Mouse (Mus musculus) central nervous system, embryonic 11.5 days (tissue): ENCODE data around the gene Gm28043. TPM values are rescaled to one million over a fixed set of nuclear protein-coding genes. Genes with fewer than 3 reads are reported as not detected.

Source experiments
- polyA plus RNA-seq: library from polyadenylated mRNA; depleted of rRNA; stranded (reverse); fragments of >200 nt; gene quantifications from 2 replicates; pipeline ENCODE4 v1.2.3, GENCODE M21; 2012; rRNA removed

The Gm28043 gene
- 3.2 and 3.5 TPM in 2 replicates for polyA plus RNA-seq

DNA sequence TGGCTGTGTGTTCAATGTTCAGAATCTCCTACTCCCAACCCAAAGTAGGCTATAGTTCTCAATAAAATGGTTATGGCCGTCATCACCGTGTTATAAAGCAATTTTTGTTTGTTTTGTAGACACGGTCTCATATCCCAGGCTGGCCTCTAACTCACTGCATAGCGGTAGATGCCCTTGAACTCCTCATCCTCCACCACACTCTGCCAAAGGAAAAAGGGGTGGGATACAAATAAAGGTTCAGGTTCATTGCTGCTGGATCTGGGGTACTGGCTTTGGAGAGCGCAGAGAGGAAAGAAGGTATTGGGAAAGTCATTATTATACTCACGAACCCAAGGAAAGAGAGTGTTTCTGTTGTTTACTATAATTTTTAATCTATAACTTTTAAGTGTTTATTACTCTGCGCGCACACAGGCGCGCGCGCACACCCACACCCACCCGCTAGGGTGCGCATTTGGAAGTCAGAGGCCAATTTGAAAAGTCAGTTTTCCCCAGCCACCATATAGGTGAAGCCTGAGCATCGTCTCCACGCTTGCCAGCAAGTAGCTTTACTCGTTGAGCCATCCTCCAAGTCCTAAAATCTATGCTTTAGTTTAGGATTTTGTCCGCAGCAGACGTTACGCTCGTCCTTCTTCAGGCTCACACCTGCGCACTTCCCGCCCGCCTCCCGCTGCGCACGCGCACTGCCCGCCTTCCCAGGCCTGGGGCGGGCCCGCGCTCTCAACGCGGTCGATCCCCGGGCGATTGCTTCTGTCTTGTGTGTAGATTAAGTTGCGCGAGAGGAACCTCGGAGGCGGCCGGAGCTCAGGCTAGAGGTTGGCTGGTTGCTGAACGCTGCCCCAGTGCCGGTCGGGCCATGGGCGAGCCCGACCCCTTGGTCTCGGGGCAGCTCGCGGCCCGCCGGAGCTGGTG is at the start of gene Gm28043, which contains the start of gene Rnf8:
Gm28043 (plus strand) TSS at position 762 of the 909 bp plus-strand sequence.
Rnf8 (plus strand) TSS at position 676 of the 909 bp plus-strand sequence.

DNA sequence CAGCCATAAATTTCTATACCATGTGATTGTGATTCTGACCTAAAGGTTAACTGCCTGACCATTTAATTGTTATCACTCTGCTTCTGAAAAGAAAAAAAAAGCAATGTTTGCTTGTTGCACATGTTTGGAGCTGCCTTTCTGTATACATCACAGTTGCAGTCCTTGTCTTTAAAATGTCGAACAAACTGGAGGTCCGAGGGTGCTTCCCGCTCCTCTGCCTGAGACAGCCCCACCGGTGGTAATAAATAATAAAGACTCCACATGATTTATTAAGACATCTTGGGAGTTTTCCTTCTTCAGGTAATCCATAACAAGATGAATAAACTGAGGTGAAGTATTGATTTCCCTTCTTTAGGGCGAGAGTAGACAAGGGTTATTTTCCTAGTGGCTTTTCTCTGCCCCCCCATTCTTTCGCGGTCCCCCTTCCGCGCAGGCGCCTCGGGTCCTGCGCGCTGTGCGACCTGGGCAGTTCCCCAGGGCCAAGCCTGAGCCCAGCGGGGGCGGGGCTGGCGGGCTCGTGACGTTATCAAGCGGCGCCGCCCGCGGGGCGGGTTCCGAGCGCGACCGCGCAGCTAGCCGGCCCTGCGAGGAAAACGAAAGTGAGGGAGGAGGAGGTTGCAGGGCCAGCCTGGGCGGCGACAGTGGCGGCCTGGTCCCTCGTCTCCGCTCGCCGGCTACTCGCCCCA is 45.5 kb downstream of the Gm28043 start, which contains the start of gene Cmtr1:
Cmtr1 (plus strand) TSS at position 520 of the 686 bp plus-strand sequence.

DNA sequence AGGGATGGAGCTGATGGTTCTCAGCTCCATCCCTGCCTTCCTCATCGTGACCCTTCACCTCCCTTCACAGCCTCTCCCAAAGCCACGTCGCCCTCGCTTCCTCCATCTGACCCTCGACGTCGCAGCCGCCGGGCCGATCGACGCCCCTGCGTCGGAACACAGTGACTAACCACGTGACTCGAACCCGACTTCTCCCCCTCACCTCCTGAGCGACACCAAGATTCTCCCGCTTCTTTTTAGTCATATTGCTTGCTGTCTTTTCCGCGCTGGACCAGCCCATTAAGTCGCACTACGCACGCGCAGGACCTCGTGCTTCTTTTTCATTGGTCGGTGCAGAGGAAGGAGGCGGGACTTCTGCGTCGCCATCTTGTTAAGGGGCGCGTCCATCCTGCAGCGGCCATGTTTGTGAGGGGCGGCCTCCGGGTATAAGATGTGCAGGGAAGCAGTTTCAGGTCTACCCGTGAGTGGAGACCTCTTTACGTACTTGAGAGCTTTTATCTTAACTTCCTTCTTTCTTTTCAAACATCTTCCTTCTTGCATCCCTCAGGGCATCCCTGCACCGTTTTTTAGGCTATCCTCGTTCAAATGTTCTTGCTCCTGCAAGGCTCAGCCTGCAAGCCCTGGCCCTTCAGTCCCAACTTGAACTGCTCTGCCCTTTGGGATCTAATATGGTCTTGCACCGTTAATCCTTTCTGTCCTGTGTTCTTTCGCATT is 102.2 kb downstream of the Gm28043 start, which contains the start of gene Ccdc167:
Ccdc167 (minus strand) TSS at position 313 of the 714 bp plus-strand sequence.

Other genes with a start within 250 kb of the Gm28043 start
- gene Pim1, start 124.1 kb upstream of the Gm28043 start, polyA plus RNA-seq = 25.9 and 26.0 TPM in 2 replicates
- not detected in 2 replicates for gene Gm17657, start 65.2 kb upstream of the Gm28043 start, polyA plus RNA-seq
- gene Tbc1d22b, start 65.1 kb upstream of the Gm28043 start, polyA plus RNA-seq = 20.3 and 24.7 TPM in 2 replicates
- gene Tmem217, start 62.5 kb upstream of the Gm28043 start, polyA plus RNA-seq = 0.11 and 0.17 TPM in 2 replicates
- 79.5 and 126 TPM in 2 replicates for gene Rnf8, start 86 bp upstream of the Gm28043 start, polyA plus RNA-seq
- gene Cmtr1, start 45.7 kb downstream of the Gm28043 start, polyA plus RNA-seq = 60.2 and 113 TPM in 2 replicates
- gene Ccdc167, start 102.2 kb downstream of the Gm28043 start, polyA plus RNA-seq = 20.0 and 21.8 TPM in 2 replicates